Mouse (Mus musculus): ENCODE results near the gene Synj2. TPM values are rescaled to one million over a fixed set of nuclear protein-coding genes. Genes with fewer than 3 reads are reported as not detected.

The Synj2 gene
- total and polyA plus RNA-seq, 2 experiments, result 0.66 to 3.0 TPM

DNA sequence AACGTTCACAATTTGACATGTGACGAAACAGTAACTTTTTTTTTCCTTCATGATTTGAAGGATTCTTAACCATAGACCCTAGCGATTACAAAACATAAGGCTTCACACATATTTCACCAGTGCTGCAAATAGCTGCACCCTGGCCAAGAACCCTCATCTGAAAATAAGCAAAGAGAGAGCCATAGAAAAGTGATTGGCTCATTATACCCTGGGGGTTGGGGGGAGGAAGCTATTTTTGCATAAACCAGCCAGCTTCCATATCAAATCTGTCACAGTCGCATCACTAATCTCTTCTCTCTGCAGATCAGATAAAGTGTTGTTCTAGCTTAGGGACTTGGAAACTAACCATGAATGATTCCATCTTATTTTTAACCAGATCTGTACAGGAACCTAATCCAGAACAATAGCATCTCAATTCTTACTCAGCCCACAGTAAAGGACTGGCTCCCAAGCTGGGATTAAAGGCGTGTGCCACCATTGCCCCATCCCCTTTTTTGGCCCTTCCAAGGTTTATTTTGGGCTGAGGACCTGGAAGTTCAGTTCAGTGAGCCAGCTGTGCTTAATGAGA is 142.3 kb downstream of the Synj2 start:
- Histone ChIP-seq H3K27ac (replicated peaks; ENCODE audit: insufficient read depth, low read depth, low read length) (no peak overlapping the region), H3K36me3 (ENCODE audit: control insufficient read depth, insufficient read depth, low read length) (peaks cover 13% of the 10 kb centered on the region), H3K9ac (ENCODE audit: low read depth, low read length) (no peak overlapping the region), H3K4me1 (ENCODE audit: control insufficient read depth, insufficient read depth, low read length) (peaks cover 4% of the 10 kb centered on the region), H3K4me3 (ENCODE audit: insufficient read depth, low read depth, low read length) (no peak overlapping the region), H3K79me2 (ENCODE audit: control insufficient read depth, insufficient read depth, low read length) (no peaks in the 10 kb centered on the region), H3K27me3 (ENCODE audit: control insufficient read depth, insufficient read depth, low read length) (no peaks in the 10 kb centered on the region)
- WGBS, result 80% methylated on average over 5 of the region's 5 CpGs
- DNase-seq (ENCODE audit: extremely low read depth, low read depth, low spot score), result no peak
- TF ChIP-seq POLR2A (IDR thresholded peaks at IDR 0.05; ENCODE audit: extremely low read depth, insufficient read depth, low read length) (no peak), CTCF (IDR thresholded peaks at IDR 0.05; ENCODE audit: low read depth, low read length) (no peak)

DNA sequence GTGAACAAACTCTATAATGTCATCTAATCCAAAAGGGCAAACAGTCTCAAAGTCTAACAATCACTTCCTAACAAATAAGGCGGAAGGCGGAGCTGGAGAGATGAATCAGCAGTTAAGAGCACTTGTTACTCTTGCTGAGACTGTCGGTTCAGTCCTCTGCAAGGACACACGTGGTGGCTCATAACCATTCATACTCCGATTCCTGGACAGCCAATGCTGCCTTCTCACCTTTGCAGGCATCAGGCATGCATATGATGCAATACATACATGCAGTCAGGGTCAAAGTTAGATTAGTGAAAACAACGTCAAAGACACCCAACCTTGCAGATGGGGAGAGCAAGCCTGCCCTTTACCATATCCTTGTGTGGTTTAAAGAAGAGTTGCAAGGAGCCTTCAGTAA is 150.5 kb downstream of the Synj2 start:
- H3K4me3 ChIP-seq (ENCODE audit: insufficient read depth, low read depth, low read length), result no peak overlapping the region
- no peaks in the 10 kb centered on the region for H3K79me2 ChIP-seq (ENCODE audit: control insufficient read depth, insufficient read depth, low read length)
- H3K9ac ChIP-seq (ENCODE audit: low read depth, low read length), result no peak overlapping the region
- H3K36me3 ChIP-seq (ENCODE audit: control insufficient read depth, insufficient read depth, low read length), result 0 out of 2 replicates have a peak, but pooled peaks cover 3% of the 10 kb centered on the region
- no peaks in the 10 kb centered on the region for H3K27me3 ChIP-seq (ENCODE audit: control insufficient read depth, insufficient read depth, low read length)
- WGBS, result 72% methylated on average over 6 of the region's 6 CpGs
- TF ChIP-seq CTCF (IDR thresholded peaks at IDR 0.05; ENCODE audit: low read depth, low read length) (no peak), POLR2A (IDR thresholded peaks at IDR 0.05; ENCODE audit: extremely low read depth, insufficient read depth, low read length) (no peak)
- no peak overlapping the region for H3K27ac ChIP-seq (replicated peaks; ENCODE audit: insufficient read depth, low read depth, low read length)
- DNase-seq (ENCODE audit: extremely low read depth, low read depth, low spot score), result no peak
- H3K4me1 ChIP-seq (ENCODE audit: control insufficient read depth, insufficient read depth, low read length), result no peaks in the 10 kb centered on the region

Other genes with a start within 250 kb of the Synj2 start
- gene Snx9, start 100.0 kb upstream of the Synj2 start, total RNA-seq (2014; rRNA removed), result 26.8 and 30.5 TPM in 2 replicates
- 19.7 and 22.2 TPM in 2 replicates for gene Snx9, start 100.0 kb upstream of the Synj2 start, polyA plus RNA-seq (2012; rRNA removed)
- gene Serac1, start 138.5 kb downstream of the Synj2 start, total RNA-seq (2014; rRNA removed), result 3.9 and 4.6 TPM in 2 replicates
- 1.3 and 2.0 TPM in 2 replicates for gene Serac1, start 138.5 kb downstream of the Synj2 start, polyA plus RNA-seq (2012; rRNA removed)
- gene Gtf2h5, start 138.5 kb downstream of the Synj2 start, total RNA-seq (2014; rRNA removed), result 12.8 and 18.3 TPM in 2 replicates
- gene Gtf2h5, start 138.5 kb downstream of the Synj2 start, polyA plus RNA-seq (2012; rRNA removed), result 13.2 and 18.1 TPM in 2 replicates
- 25.4 and 26.6 TPM in 2 replicates for gene Tulp4, start 165.2 kb downstream of the Synj2 start, total RNA-seq (2014; rRNA removed)
- 17.0 and 19.9 TPM in 2 replicates for gene Tulp4, start 165.2 kb downstream of the Synj2 start, polyA plus RNA-seq (2012; rRNA removed)